Mouse (Mus musculus): Measurements from ENCODE around the gene Cdkn2a. TPM values are rescaled to one million over a fixed set of nuclear protein-coding genes. Genes with fewer than 3 reads are reported as not detected.

Cdkn2a gene
- polyA plus RNA-seq, 1 experiment from 2014 or later, result not detected

DNA sequence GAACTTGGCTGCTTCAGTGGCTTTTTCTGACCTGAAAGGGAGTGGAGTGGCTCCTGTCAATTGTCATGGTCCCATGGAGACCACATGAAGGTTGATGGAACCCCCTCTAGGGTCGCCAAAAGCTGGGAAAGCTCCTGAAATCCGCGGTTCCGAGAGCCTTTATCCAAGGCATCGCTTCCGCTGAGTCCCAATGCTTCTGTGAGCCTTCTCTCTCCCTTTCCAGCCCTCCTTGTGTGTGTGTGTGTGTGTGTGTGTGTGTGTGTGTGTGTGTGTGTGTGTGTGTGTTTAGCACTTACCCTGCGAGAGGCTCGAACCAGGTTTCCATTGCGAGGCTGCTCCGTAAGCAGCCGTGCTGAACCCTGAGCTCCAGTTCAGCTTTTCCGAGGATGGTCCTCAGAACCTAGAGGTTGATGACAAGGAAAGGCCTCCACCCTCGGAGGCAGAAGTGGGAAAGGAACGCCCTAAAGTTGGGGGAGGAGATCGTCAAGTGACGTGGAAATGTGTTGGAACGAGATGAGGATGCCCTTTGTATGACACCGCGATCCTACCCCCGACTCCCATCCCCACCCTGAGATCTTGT is 21.4 kb downstream of the Cdkn2a start:
- Histone ChIP-seq H3K9ac (ENCODE audit: low read depth, low read length) (no peak overlapping the region), H3K9me3 (ENCODE audit: control insufficient read depth, low read length) (no peaks in the 10 kb centered on the region), H3K36me3 (ENCODE audit: control insufficient read depth, insufficient read depth, low read length) (no peaks in the 10 kb centered on the region), H3K4me3 (ENCODE audit: low read length) (no peak overlapping the region), H3K4me1 (ENCODE audit: control insufficient read depth, insufficient read depth, low read depth, low read length) (no peaks in the 10 kb centered on the region), H3K27me3 (replicated peaks; ENCODE audit: control insufficient read depth, insufficient read depth, low read length) (peaks cover 47% of the 10 kb centered on the region), H3K4me2 (ENCODE audit: low read length) (no peak overlapping the region), H3K27ac (ENCODE audit: low read depth, low read length) (no peak overlapping the region)
- no peak for ATAC-seq
- under 1% methylated on average over 20 of the region's 20 CpGs for WGBS

DNA sequence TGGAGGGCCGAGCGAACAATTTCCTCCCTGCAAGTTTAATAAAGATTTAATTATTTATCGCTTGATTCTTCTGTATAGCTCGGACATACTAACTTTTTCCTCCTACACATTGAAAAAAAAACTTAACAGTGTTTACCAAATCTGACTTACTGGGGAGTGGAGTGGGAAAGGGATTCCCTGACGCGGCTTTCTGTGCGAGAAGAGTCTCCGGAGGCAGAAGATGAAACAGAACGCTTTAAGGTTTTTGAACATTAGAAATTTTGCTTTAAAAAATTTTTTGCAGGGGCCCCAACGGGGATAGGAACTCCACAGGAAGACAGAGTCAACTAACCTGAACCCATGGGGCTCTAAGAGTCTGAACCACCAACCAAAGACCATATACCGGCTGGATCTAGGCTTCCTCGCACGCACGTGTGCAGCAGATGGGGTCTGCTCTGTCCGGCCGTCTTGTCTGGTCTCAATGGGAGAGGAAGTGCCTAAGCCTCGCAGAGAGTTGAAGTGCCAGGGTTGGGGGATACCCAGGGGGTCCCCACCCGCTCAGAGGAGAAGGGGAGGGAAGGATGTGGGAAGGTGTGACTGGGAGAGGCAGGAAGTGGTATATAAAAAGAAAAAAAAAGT is 22.2 kb downstream of the Cdkn2a start:
- Histone ChIP-seq H3K27me3 (replicated peaks; ENCODE audit: control insufficient read depth, insufficient read depth, low read length) (peaks cover 45% of the 10 kb centered on the region), H3K36me3 (ENCODE audit: control insufficient read depth, insufficient read depth, low read length) (no peaks in the 10 kb centered on the region), H3K27ac (ENCODE audit: low read depth, low read length) (no peak overlapping the region), H3K4me1 (ENCODE audit: control insufficient read depth, insufficient read depth, low read depth, low read length) (no peaks in the 10 kb centered on the region), H3K4me2 (ENCODE audit: low read length) (no peak overlapping the region), H3K9ac (ENCODE audit: low read depth, low read length) (no peak overlapping the region), H3K4me3 (ENCODE audit: low read length) (no peak overlapping the region), H3K9me3 (ENCODE audit: control insufficient read depth, low read length) (no peaks in the 10 kb centered on the region)
- no peak for ATAC-seq
- 6% methylated on average over 18 of the region's 18 CpGs for WGBS

DNA sequence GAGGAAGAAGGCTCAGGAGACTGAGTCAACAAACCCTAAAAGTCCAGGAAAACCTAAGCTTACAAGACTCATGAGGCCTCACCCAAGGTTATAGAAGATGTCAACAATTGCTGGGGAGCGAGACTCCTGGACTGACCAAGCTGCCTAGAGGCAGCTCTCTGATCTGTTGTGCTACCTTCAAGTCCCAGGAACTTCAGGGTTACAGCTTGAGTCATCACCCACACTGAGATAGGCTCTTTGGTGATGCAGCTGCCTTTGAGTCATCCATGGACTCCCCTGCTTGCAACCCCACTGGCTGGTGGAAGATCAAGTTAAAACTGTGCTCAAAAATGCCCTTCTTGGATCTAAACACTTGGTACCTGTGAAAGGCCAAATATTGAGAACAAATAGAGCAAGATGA is 36.7 kb downstream of the Cdkn2a start:
- Histone ChIP-seq H3K9ac (ENCODE audit: low read depth, low read length) (no peak overlapping the region), H3K4me2 (ENCODE audit: low read length) (no peak overlapping the region), H3K4me1 (ENCODE audit: control insufficient read depth, insufficient read depth, low read depth, low read length) (no peaks in the 10 kb centered on the region), H3K27ac (ENCODE audit: low read depth, low read length) (no peak overlapping the region), H3K4me3 (ENCODE audit: low read length) (no peak overlapping the region), H3K36me3 (ENCODE audit: control insufficient read depth, insufficient read depth, low read length) (no peaks in the 10 kb centered on the region), H3K9me3 (ENCODE audit: control insufficient read depth, low read length) (no peaks in the 10 kb centered on the region), H3K27me3 (replicated peaks; ENCODE audit: control insufficient read depth, insufficient read depth, low read length) (no peaks in the 10 kb centered on the region)
- WGBS, result 88% methylated on average over 1 of the region's 1 CpGs
- no peak for ATAC-seq

GRCm38 (mm10) chr4:89234446-89234845 is 60.0 kb downstream of the Cdkn2a start:
- H3K27me3 ChIP-seq (replicated peaks; ENCODE audit: control insufficient read depth, insufficient read depth, low read length), result no peaks in the 10 kb centered on the region
- H3K9me3 ChIP-seq (ENCODE audit: control insufficient read depth, low read length), result no peaks in the 10 kb centered on the region
- H3K4me2 ChIP-seq (ENCODE audit: low read length), result no peak overlapping the region
- no peaks in the 10 kb centered on the region for H3K4me1 ChIP-seq (ENCODE audit: control insufficient read depth, insufficient read depth, low read depth, low read length)
- no peak overlapping the region for H3K27ac ChIP-seq (ENCODE audit: low read depth, low read length)
- ATAC-seq, result no peak
- H3K36me3 ChIP-seq (ENCODE audit: control insufficient read depth, insufficient read depth, low read length), result no peaks in the 10 kb centered on the region
- no peak overlapping the region for H3K4me3 ChIP-seq (ENCODE audit: low read length)
- WGBS, result 94% methylated on average over 8 of the region's 8 CpGs
- H3K9ac ChIP-seq (ENCODE audit: low read depth, low read length), result no peak overlapping the region

Other genes starting within 250 kb of the Cdkn2a start
- gene Mtap, start 157.5 kb downstream of the Cdkn2a start, polyA plus RNA-seq (2015; fragmentation: Nextera tagmentation; extraction: Ambion mirVana), result 28.3 and 29.1 TPM in 2 replicates
- 1.1 and 1.7 TPM in 2 replicates for gene Cdkn2b, start 16.4 kb upstream of the Cdkn2a start, polyA plus RNA-seq (2015; fragmentation: Nextera tagmentation; extraction: Ambion mirVana)

All from hindbrain, embryonic 16.5 days (tissue).